Mouse (Mus musculus): ENCODE measurements around the gene Frs3.

DNA sequence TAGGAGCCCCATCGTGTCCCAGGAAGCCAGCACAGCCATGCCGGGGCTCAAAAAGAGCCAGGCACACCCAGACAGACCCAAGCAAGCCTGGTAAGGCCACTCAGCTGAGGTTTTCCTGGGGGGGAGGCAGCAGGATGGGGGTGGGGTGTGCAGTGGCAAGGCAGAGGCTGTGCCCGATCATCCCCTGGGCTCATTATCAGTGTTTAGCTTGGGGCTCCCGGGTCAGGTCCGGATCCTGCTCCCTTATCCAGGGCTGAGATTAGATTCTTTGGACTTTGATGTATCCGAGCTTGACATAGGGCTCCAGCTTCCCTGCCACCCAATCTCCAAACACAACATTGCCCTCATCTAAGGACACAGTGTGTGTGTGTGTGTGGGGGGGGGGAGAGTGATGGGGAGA is 23.1 kb downstream of the Frs3 start:
- TF ChIP-seq CTCF (IDR thresholded peaks at IDR 0.05; ENCODE audit: low read depth, low read length) (no peak), POLR2A (IDR thresholded peaks at IDR 0.05; ENCODE audit: borderline replicate concordance, low read depth, low read length) (no peak)

Data from bone marrow macrophage, adult 2 months (primary cell).